Mouse (Mus musculus) frontal cortex, postnatal 36 days (tissue): ENCODE data around the gene Gadd45a.
"Not testable (repeated sequence)": the region's sequence is repeated elsewhere in the genome, so short reads cannot be mapped to it uniquely, and the experiment has no call there.

ENCODE experiments used
- DNase-seq, 2 experiments: peaks; one replicate each; pipeline ENCODE4 v3.0.0; 2022; ENCODE audit warnings: low spot score in 2 of 2

Gadd45a gene

DNA sequence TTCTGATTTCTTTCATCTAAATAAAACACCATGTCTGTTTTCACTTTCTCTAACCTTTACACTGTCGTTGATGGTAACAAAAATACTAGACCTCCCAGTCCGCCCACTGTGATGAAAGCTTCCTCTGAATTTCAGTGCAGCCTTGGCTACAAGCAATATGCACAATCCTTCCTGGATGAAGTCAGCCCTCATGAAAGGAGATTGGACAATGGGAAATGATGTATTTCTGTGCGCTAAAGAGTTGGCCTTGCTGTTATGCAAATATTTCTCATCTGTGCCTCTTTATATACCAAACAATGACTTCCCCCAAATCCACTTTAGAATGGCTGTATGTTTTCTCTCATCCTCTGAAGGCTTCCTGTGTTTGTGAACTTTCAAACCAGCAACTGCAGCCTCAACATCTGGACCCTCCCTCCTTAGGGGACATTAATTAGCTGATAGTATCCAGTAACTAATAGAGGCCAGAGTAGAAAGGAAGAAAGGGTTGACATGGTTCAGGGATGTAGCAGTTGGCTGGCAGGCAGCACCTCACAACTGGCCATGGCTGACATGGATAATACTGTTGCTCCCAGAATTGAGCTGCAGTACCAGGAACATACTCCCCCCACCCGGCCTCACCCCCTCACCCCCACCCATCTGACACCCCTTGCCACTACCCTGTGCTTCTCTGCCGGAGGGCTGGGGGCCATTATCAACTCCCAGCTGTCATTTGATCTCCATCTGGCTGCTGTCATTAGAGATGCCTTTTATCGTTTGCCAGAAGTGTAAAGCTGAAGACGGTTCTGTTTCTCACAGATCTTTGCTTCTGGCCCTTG, 11.8 kb upstream of the Gadd45a start:
- no peak for DNase-seq

DNA sequence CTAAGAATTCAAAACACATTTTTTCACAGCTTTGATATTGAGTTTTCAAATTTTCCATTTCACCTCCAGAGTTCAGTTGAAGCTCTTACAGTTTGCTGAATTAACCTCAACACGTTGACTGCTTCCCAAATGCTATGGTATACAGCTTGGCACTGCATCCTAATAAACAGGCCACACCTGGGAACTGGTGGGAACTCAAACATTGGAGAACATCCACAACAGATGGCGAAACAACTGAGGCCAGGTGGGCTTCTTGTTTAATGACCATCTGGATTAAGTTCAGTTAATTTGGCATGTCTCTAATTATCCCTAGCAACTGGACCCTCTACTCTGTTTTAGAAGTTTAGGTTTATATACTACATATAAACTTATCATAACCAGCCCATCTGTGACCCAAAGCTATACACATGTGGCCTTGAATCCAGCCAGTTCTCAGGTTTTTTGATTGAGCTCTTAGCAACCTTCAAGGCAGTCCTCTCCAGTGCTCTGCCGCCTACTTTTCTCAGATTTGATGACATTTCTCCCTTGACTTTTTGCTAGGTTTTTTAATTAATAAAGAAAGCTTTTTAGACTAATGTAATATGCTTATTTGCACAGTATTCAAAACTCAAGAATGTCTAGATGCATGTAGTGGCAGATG, 10.9 kb upstream of the Gadd45a start:
- DNase-seq = no peak

GRCm38 (mm10) chr6:67046937-67047336, 9.7 kb upstream of the Gadd45a start:
- no peak for DNase-seq

DNA sequence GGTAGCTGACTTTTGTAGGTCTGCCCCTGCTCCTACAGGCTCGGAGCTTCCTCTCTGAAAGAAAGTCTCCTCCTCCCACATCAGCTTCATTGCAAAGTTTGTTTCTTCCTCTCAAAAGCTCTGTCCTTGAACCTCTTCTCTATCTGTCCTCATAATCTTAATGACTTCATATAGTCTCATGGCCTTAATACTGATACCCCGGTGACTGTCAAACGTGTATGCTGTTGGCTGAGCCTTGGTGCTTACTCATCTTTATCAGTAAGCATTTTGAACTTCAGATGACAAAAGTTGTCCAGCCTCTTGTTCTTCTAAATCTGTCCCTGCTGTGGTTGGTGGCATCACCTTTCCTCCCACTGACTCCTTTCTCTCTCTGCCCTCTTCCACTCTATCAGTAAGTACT, 8.2 kb upstream of the Gadd45a start:
- no peak for DNase-seq

- DNase-seq = no peak
Measured at GRCm38 (mm10) chr6:67040904-67041410, 3.7 kb upstream of the Gadd45a start.

DNA sequence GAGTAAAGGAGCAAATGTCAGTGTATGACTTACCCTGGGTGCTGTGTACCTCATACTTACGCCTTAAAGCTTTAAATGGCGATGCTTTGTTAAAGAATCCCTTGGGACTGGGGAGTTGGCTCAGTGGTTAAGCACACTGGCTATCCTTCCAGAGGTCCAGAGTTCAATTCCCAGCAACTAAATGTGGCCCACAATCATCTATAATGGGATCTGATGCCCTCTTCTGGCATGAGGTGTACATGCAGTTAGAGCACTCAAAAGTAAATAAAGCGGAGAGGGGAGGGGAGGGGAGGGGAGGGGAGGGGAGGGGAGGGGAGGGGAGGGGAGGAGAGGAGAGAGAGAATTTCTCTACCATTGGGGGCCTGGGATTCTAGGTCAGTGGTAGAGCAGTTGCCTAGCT, 1.7 kb upstream of the Gadd45a start:
- no peak for DNase-seq

GRCm38 (mm10) chr6:67036356-67036811, 873 bp downstream of the Gadd45a start:
- peak; percentile 67 to 79 for DNase-seq

GRCm38 (mm10) chr6:67035388-67036299, 1.6 kb downstream of the Gadd45a start:
- no peak for DNase-seq

DNA sequence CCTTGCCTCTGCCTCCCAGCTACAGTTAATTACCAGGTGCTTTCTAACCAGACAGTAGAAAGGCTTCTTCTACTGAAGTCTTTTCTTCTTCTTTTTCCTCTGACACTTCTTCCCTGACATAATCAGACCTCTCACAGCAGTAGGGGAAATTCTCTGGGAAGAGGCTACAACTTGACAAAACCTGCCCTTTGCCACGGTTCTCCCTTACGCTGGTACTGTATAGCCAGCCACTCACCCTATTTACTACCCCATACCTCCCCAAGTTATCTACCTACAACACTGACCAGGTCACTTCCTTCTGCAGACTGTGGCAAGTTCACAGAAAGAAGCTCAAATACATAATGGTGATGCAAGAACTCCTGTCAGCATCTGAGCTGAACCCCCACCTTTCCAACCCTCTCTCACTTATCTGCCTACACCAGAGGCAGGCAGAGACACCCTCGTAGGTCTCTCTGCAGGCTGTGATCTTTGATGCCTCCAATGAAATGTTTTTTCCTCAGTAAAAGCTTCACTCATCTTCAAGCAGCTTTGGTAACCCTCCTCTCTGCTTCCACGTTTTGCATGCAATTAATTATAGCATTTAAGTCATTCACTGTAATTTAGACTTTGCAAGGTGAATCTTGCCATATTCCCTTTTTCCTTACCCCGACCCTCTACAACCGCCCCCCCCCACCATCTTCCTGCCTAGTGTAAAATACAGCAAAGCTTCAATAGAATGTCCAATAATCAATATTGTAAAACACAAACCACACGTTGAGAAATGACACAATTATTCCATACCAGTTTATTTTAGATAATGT, 2.7 kb downstream of the Gadd45a start:
- DNase-seq = no peak

GRCm38 (mm10) chr6:67033604-67034003, 3.7 kb downstream of the Gadd45a start:
- no peak for DNase-seq

- not testable (repeated sequence) for DNase-seq
Measured at GRCm38 (mm10) chr6:67032972-67033371, 4.3 kb downstream of the Gadd45a start.

DNA sequence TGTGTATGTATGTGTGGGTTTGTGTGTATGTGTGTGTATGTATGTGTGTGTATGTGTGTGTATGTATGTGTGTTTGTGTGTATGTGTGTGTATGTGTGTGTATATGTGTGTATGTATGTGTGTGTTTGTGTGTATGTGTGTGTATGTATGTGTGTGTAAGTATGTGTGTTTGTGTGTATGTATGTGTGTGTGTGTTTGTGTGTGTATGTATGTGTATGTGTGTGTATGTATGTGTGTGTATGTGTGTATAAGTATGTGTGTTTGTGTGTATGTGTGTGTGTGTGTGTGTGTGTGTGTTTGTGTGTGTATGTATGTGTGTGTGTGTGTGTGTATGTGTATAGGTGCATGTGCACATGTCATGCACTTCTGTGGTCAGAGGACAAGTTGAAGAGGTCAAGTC, 4.7 kb downstream of the Gadd45a start:
- not testable (repeated sequence) for DNase-seq

- DNase-seq = no peak
Measured at GRCm38 (mm10) chr6:67030846-67031245, 6.4 kb downstream of the Gadd45a start.

DNA sequence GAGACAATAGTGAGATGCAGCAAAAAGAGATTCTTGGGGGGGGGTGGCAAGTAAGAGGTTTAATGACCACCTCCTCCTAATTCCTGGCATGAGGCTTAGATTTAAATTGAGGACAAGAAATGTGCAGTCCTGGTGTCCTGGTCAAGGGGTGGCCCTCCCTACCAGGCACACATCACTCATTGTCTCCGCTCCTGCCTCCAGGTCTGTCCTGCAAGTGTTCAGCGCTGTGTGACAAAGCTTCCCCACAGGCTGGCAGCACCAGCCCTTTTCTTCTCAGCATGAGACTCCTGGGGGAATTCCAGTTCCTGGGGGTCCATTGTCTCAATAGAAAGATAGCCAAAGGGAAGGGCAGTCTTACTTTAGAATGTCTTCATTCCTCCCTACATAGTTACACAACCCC, 6.8 kb downstream of the Gadd45a start:
- DNase-seq = no peak

DNA sequence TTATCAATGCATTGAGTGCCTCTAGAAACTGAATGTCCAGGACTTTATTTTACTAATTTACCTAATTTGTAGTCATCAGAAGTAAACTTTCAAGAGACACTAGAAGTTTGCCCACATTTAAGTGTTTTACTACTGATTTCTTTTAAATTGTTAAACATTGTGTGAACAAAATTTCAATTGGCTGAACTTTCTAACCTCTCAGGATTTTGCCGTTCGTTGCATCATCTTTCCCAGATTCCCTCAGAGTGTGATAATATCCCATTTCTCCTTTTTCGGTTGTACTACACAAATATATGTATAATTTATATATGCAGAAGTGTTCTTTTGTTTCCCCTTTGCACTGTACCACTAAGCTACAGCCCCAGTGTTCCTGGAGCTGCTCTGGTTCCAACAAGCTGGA, 7.3 kb downstream of the Gadd45a start:
- no peak for DNase-seq

DNA sequence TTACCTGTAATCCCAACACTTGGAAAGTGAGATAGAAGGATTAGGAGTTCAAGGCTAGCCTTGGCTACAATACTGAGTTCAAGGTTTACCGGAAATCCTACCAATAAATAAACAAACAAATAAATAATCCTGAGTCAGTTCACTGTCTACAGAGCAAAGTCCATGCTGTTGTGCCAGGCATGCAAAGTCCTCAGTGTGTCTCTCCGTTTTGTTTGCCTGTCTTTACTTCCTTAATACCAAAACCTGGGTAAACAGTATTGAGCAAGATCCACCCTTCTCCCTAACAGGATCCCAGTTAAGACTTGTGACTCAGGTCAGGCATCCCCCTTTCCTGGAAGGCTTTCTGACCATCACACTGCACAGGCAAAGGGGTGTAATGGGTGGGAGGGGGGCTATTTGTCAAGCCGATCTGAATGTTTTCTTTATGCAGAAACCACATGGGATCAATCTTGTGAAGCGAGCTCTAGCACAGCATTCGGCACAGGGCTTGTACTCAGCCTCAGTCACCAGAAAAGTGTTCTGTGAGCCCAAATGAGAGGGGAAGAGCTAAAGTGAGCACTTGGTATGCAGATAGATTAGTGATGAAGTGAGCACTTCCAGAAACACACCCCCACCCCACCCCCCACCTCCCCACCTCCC, 7.8 kb downstream of the Gadd45a start:
- DNase-seq = no peak

DNA sequence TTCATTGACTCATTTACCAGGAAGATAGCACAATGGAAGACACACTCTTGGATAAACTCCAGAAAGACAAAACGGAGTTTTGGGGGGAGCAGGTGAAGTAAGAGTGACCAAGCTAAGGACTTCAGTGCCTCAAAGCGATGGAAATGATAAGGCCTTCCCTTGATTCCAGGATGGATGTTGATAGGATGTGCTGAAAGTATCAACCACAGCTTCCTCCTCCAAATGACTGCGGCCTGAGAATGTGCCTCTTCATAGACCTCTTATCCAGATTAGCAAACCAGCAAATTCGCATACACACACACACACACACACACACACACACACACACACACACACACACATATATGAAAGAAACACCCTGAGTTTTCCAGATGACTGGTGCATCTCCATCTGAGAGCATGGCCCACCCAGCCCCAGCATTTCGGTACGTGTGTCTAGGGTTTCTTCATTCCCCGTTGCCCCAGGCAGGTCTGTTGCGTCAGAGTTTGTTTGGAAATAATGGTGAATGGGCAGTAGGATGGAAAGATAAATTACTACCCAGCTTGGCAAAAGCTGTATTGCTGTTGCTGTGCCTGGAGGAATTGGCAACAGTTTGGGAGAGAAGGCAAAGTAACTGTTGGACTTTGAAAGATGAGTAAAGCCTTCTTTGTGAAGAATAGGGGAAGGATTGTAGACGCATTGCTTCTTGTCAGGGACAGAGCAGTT, 9.7 kb downstream of the Gadd45a start:
- no peak for DNase-seq

DNA sequence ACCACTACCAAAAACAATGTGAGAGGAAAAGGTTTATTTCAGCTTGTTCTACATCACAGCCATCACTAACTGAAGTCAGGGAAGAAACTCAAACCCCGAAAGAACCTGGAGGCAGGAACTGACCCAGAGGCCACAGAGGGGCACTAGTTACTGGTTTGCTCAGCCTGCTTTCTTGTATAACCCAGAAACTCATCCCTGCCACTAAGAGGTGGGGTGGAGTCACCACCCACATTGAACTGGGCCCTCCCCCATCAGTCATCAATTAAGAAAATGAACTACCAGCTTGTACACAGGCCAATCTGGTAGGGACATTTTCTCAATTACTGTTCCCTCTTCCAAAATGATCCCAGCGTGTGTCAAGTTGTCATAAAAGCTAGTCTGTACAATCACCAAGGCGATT, 10.6 kb downstream of the Gadd45a start:
- DNase-seq = no peak

GRCm38 (mm10) chr6:67023729-67024128, 13.5 kb downstream of the Gadd45a start:
- no peak for DNase-seq

DNA sequence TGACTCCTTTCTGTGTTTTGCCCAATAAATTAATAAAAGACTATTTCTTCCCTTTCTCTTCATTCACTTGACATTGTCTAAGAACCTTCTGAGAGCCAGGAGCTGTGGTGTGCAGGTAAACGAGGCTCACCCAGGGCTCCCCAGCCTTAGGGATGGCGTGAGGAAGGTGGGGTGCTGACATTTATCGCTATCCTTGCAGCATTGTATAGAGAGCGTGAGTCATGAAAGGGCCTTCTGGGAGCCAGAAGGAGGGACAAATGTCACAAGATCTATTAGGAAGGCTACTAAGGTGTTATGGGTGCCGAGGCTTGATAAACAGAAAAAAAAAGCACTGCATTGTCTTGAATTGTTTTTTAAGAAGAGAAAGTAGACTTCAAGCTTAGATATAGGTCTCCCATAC, 15.9 kb downstream of the Gadd45a start:
- no peak for DNase-seq
